Mouse (Mus musculus): ENCODE data around the gene Chd5. TPM values are rescaled to one million over a fixed set of nuclear protein-coding genes. Genes with fewer than 3 reads are reported as not detected.

Chd5 gene
- total RNA-seq, 2 experiments from 2014 or later = 0.18 to 0.27 TPM

GRCm38 (mm10) chr4:152428259-152428658, 89.8 kb downstream of the Chd5 start:
- DNase-seq (ENCODE audit: low spot score in 2 of 2) = no peak

DNA sequence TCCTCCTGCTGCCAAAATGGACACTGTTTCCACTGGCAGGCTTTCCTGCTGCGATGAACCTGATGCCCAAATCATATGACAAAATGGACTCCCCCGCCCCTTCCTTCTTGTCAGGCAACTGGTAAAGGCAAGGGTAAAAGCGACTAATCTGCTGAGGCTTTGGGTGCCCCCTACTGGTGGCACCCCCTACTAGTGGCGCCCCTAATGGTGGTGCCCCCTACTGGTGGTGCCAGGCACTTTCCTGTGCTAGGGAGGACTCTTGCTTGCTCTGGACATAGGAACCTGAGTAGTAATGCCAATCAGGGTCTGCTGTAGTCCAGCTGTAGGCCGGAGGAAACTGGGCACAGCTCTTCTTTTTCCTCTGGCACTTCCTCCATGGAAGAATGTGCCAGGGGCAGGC, 93.9 kb downstream of the Chd5 start:
- peak in 1 of 2 experiments; percentile 29 for DNase-seq (ENCODE audit: low spot score in 2 of 2)

- peak; percentile 88 to 92 for DNase-seq (ENCODE audit: low spot score in 2 of 2)
Observed at GRCm38 (mm10) chr4:152434836-152435235, 96.4 kb downstream of the Chd5 start.

GRCm38 (mm10) chr4:152435255-152435654, 96.8 kb downstream of the Chd5 start:
- peak; percentile 61 to 78 for DNase-seq (ENCODE audit: low spot score in 2 of 2)

Other genes starting within 250 kb of the Chd5 start
- gene Tnfrsf25, start 222.7 kb upstream of the Chd5 start, total RNA-seq (2021) = 1 to 10 TPM; 1.9 to 2.0 TPM
- gene Espn, start 186.3 kb upstream of the Chd5 start, total RNA-seq (2021) = 1 to 10 TPM; 1.5 TPM
- gene Hes2, start 179.8 kb upstream of the Chd5 start, total RNA-seq (2021) = not detected
- gene Acot7, start 160.5 kb upstream of the Chd5 start, total RNA-seq (2021) = 10 to 100 TPM; 13.5 to 17.6 TPM
- 10 to 100 TPM; 47.5 to 49.4 TPM for gene Gpr153, start 64.4 kb upstream of the Chd5 start, total RNA-seq (2021)
- gene Hes3, start 47.0 kb upstream of the Chd5 start, total RNA-seq (2021) = not detected
- gene Icmt, start 41.4 kb upstream of the Chd5 start, total RNA-seq (2021) = 10 to 100 TPM; 21.3 to 26.0 TPM
- under 1 TPM in 1 of 2 experiments, not detected in 1; 0.32 TPM for gene Rnf207, start 19.7 kb upstream of the Chd5 start, total RNA-seq (2021)
- 100 to 1,000 TPM; 405 to 428 TPM for gene Rpl22, start 12.9 kb upstream of the Chd5 start, total RNA-seq (2021)
- 1 to 10 TPM; 2.0 to 2.5 TPM for gene Nphp4, start 138.1 kb downstream of the Chd5 start, total RNA-seq (2021)
- 1 to 10 TPM; 5.6 to 6.1 TPM for gene Kcnab2, start 139.2 kb downstream of the Chd5 start, total RNA-seq (2021)